Mouse (Mus musculus): ENCODE measurements around the gene Gm49361.

DNA sequence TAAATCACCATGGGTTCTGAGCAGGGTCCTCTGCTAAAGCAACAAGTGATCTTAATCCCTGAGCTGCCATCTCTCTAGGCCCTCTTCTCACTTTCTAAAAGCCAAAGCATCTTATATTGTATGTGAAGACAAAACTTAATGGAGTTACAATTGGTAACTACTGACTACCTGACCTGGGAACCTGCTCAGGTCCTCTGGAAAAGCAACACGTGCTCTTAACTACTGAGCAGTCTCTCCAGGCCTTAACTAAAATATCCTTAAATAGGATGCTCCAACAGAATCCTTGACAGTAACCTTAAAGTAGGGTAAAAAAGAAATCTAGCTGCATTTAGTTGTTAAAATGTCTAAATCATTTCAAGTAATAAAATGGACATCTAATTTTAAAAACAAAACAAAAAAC is 82.3 kb downstream of the Gm49361 start:
- TF ChIP-seq CTCF (IDR thresholded peaks at IDR 0.05; ENCODE audit: borderline replicate concordance, insufficient read depth, low read length): no peak
- no peak for TF ChIP-seq POLR2A (IDR thresholded peaks at IDR 0.05; ENCODE audit: low read depth, low read length)
